Mouse (Mus musculus) adrenal gland, adult 2 months (tissue): ENCODE data around the gene Bicd2. TPM values are rescaled to one million over a fixed set of nuclear protein-coding genes. Genes with fewer than 3 reads are reported as not detected.
"Not testable (repeated sequence)": the region's sequence is repeated elsewhere in the genome, so short reads cannot be mapped to it uniquely, and the experiment has no call there.

Experiments used
- DNase-seq: peaks from one replicate; pipeline ENCODE4 v3.0.0; 2021
- polyA plus RNA-seq: library from polyadenylated mRNA; depleted of rRNA; stranded (reverse); fragments of >200 nt; gene quantifications from 2 replicates; pipeline ENCODE4 v1.2.3, GENCODE M21; 2012
- total RNA-seq, 2 experiments: library from RNA; stranded (reverse); gene quantifications; 2 replicates each; pipeline ENCODE4 v1.2.3; 2021

Gene Bicd2
- total and polyA plus RNA-seq, 3 experiments, result 25.2 to 43.2 (median 34.7) TPM

- DNase-seq, result no peak
These were observed 19.6 kb downstream of the Bicd2 start for GRCm38 (mm10) chr13:49360906-49361406.

- DNase-seq, result no peak
These were observed 21.0 kb downstream of the Bicd2 start for GRCm38 (mm10) chr13:49362364-49362763.

GRCm38 (mm10) chr13:49362804-49363203, 21.4 kb downstream of the Bicd2 start:
- no peak for DNase-seq

GRCm38 (mm10) chr13:49364716-49365115, 23.3 kb downstream of the Bicd2 start:
- DNase-seq, result peak; percentile 82

DNA sequence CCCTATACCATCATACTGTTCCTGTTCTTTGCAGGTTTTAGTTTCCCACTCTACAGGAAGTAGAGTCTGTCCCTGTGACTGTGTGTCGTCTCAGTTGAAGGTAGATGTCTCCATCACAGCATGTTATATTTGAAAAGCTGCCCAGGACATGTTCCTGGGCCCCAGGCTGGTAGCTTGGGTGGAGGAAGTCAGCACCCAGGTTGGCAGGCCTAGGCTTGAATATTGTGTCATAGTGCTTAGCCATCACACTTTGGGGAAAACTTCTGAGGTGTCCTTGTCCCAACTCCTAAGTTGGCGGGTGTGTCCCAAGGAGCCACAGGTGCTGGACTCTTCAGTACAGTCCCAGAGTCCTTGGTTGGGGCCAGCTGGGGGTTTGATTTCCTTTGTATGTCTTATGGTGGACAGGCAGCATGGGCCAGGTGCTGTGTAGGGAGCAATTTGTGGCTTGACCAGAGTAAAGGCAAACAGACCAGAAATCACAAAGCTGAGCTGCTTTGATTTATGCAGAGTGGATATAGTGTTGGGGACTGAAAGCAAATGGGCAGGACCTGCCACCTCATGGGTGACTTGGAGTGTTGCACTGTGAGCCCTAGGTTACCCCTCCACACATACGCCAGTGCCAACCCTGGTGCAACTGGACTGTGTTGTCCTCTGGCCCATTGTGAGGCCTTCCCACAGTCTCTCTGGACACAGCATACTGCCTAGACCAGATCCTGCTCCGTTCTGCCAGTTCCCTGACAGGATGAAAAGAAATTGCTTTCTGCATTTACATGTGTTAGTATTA, 26.5 kb downstream of the Bicd2 start:
- DNase-seq, result no peak

- DNase-seq, result no peak
These were observed 28.0 kb downstream of the Bicd2 start for GRCm38 (mm10) chr13:49369404-49369803.

GRCm38 (mm10) chr13:49370216-49370615, 28.8 kb downstream of the Bicd2 start:
- not testable (repeated sequence) for DNase-seq

- not testable (repeated sequence) for DNase-seq
These were observed 29.5 kb downstream of the Bicd2 start for GRCm38 (mm10) chr13:49370916-49371315.

DNA sequence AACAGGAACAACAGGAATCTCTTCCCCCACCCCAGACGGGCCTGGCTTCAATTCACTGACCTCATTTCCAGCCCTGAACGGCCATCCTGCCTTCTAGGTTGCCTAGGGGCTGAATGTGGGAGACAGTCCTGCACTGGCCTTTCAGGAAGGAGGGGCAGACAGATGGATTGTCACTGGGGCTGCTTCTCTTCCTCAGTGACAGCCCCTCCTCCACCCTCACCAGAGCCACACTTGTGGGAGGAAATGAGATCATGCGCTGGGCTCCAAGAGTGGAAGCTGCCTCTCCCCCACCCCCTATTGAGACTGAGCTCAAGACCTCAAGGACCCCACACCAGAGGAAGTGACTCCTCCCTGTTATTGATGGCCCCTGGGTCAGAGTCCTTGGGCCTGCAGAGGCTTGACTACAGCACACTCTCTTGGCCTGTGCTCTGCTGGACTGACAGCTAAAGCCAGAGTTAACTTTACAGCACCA, 30.1 kb downstream of the Bicd2 start:
- peak; percentile 89 for DNase-seq

DNA sequence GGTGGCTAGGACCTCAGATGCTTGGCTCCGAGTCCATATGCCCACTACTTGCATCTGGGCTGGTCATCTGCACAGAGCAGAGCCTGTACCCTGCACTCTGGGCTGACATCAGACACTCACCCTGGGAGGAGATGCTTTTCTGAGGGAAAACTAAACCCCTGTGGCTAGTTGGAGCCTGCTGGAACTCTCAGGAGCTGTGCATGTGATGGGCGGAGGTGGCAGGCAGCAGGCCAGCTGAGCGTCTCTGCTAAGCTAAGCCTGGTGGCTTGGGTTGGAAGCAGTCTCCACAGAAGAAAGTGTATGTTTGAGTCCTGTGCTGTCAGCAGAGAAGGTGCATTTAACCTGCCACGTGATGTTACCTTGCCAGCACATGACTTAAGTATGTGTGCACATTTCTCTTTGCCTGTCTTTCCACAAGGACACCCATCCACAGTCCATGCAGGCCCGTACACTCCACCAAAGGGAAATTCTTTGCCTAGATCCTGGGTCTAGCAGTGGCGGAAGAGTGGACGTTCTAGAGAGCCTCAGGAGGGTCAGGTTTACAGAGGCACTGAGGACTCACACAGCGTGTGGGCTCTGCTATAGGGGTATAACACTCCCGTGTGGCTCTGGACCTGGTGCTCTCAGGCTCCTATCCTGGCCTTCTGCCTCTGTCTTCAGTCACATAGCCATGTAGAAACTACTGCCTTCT, 31.1 kb downstream of the Bicd2 start:
- DNase-seq, result no peak

DNA sequence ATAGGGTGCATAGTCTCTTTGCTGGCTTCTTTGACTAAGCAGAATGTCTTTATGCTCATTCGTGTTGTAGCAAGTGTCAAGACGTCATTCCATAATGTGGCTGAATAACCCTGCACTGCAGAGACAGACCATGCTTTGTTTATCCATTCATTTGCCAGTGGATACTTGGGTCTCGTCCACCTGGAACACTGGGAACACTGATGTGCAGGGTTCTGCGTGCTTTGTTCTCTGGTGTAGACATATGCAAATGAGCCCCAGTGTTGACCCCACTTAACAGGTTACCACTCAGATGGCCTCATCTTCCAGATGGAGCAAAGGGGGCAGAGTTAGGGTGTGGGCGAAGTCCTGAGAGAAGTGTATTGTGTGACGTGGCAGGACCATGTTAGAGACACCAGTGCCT, 32.9 kb downstream of the Bicd2 start:
- no peak for DNase-seq

DNA sequence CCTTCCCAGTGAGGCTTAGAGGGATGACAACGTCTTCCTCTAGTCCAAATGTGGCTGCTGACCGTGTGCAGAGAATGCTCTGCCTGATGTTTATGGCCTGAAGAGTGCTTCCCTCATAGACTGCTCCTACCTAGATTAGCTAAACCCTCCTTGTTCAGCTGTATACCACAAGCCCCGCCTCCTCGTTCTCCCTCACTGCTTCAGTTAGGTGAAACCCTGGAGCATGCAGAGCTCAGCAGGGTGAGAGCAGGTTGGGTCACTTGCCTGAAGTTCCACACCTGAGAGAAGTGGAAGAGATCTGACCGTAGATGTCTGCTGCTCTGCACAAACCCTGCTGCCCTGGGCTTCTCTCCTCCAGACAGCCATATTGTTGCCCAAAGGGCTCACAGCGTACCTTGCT, 33.3 kb downstream of the Bicd2 start:
- no peak for DNase-seq

DNA sequence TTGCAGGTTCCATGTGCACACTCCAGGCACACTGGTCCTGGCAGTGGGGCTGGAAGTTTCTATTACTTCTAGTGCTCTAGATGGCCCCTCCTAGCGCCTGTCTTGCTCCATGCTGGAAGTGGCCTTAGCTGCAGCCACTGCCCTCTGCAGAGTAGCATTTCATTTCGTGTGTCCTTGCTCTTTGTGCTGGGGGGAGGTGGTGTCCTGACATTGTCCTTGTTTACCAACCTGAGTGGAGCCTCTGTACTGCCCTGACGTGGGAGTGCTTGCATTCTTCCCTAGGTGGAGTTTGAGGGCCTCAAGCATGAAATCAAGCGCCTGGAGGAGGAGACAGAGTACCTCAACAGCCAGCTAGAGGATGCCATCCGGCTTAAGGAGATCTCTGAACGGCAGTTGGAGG, 36.2 kb downstream of the Bicd2 start:
- peak; percentile 55 for DNase-seq

- no peak for DNase-seq
These were observed 37.9 kb downstream of the Bicd2 start for GRCm38 (mm10) chr13:49379301-49379700.

DNA sequence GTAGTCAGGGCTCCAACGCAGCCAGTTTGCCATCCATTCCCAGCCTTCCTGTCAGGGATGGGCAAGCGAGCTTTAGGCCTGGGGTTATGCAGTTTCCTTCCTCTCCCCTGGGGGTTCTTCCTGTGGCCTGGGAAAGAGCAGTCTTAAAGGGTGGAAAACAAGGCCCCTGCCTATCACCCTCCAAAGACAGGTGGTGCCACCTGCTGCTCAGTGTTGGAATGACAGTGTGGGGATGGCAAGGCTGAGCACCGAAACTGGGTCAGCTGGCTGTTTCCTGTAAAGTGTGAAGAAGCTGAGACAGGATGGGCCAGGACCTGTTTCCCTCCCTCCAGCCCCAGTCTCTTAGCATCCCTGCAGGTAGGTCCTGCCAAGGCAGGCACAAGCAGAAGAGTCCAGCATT, 39.8 kb downstream of the Bicd2 start:
- peak; percentile 89 for DNase-seq

DNA sequence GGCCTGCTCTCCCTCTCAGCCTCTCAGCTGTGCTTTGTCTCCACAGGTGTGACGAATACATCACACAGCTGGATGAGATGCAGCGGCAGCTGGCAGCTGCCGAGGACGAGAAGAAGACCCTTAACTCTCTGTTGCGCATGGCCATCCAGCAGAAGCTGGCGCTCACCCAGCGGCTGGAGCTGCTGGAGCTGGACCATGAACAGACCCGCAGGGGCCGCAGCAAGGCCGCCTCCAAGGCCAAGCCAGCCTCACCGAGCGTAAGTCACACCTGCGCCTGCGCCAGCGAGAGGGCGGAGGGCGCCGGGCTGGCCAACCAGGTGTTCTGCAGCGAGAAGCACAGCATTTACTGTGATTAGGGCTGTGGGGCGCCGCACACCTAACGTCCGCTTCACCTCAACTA, 41.6 kb downstream of the Bicd2 start:
- DNase-seq, result no peak

DNA sequence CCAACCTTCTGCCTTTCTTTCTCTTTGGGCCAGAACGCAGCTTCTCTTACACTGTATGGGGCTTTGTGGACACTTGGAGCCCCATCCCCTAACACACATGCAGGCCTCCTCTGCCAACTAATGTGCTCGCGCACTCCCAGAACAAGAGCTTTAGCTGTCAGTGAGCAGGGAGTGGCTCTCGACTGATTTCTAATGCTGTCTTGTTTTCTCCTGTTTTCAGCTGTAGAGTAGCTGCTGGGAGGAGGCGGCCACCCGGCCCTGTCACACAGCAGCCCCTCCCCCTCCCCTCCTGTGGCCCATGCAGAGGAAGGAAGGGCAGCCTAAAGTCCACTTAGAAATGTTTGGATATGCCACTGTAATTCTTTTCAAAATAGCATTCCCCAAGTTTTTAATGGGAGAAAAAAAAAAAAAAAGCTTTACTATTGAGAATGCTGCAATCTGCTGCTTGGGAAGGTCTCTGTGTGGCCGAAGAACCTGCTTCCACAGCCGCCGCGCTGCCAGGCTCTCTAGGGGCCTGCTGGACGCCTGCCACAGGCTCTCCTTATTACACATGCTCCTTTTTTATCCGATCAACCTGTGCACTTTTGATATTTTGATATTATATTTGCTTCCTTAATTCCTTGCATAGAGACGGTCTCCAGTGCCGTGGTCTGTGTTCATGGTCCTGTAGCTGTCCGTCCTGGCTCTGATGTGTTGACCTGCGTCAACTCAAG, 43.5 kb downstream of the Bicd2 start:
- DNase-seq, result peak; percentile 45

GRCm38 (mm10) chr13:49391374-49391773, 50.0 kb downstream of the Bicd2 start:
- DNase-seq, result no peak

DNA sequence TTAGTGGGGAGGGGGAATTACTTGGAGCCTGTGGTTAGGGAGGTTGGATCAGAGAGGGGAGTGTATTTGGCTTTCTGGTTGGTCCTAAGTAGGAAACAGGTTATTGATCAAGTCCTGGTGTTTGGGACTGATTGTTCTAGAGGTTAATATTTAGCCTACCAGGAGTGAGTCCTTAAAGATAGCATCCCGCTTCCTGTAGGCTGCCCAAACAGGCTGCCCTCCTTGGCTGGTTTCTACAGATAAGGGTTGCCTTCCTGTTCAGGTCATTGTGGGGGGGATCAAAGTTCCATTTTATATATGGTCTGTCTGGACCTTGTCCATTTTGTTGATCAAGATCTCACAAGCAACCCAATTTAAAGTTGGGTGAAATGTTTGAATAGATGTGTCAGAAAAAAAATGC, 52.2 kb downstream of the Bicd2 start:
- DNase-seq, result no peak

DNA sequence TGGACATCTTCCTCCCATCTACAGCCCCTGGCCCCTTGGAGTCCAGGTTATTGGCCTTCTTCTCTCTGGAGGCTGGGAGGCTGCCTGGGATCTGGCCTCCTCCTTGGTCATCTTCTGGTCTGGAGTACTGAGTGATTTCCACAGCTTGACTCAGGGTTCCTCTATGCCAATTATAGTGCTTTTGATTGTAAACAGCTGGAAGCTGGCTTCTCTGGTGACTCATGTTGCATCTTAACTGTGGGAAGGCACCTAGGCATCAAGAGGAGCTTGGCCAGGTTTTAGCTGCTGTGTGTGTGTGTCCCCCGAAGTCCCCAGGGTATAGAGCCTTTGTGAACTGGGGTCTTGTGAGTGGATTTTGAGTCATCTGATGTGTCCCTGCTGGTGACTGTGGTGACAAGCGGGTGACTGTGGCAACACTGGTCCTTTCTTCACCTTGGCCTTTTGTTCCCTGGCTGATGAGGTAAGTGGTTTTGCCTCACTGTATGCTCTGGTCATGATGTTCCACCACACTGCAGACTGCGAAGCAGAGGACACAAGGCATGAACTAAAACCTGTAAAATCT, 53.6 kb downstream of the Bicd2 start:
- DNase-seq, result peak; percentile 70

DNA sequence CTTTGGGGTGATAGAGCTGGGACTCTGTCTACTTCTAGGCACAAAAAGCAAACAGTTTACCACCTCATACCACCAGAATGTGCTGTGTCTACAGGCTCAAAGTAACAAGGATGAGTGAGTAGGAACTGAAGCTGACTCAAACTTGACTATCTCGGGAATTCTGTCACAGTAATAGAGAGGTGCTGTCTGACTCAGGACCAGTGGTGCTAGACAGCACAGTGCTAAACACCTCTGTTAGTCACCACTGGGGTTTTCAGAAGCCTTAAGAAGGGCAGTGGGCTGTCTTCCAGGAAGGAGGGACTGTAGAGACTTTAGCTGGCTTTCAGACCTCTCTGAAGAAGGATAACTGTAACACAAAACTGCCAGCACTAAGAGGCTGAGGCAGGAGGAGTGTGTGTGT, 55.4 kb downstream of the Bicd2 start:
- no peak for DNase-seq

GRCm38 (mm10) chr13:49398191-49398590, 56.8 kb downstream of the Bicd2 start:
- DNase-seq, result no peak
